Mouse (Mus musculus): ENCODE measurements around the gene Impdh2. TPM values are rescaled to one million over a fixed set of nuclear protein-coding genes. Genes with fewer than 3 reads are reported as not detected.
A peak's percentile ranks its signal among the peaks of the same experiment; 100 is the strongest.

Impdh2 gene
- polyA plus RNA-seq, 1 experiment from 2014 or later: 107 TPM

- 93% methylated on average over 1 of the region's 1 CpGs for WGBS
- H3K27me3 ChIP-seq (ENCODE audit: control insufficient read depth, insufficient read depth, low read length): no peaks in the 10 kb centered on the region
- H3K27ac ChIP-seq (replicated peaks; ENCODE audit: low read depth, low read length): no peak overlapping the region
- DNase-seq (no peak), ATAC-seq (ENCODE audit: low FRiP score, low TSS enrichment) (no peak)
- no peaks in the 10 kb centered on the region for H3K9me3 ChIP-seq (ENCODE audit: control insufficient read depth, low read length)
- no peak overlapping the region for H3K9ac ChIP-seq (replicated peaks; ENCODE audit: low read length)
- H3K4me2 ChIP-seq (ENCODE audit: low read length): no peak overlapping the region
- peaks cover 80% of the 10 kb centered on the region for H3K36me3 ChIP-seq (ENCODE audit: control insufficient read depth, insufficient read depth, low read length)
- H3K4me3 ChIP-seq (replicated peaks; ENCODE audit: low read depth, low read length): no peak overlapping the region
- no peaks in the 10 kb centered on the region for H3K4me1 ChIP-seq (ENCODE audit: control insufficient read depth, insufficient read depth, low read length)
Observed at GRCm38 (mm10) chr9:108531496-108531895, 28.6 kb upstream of the Impdh2 start.

GRCm38 (mm10) chr9:108540846-108541245 is 19.2 kb upstream of the Impdh2 start:
- H3K9me3 ChIP-seq (ENCODE audit: control insufficient read depth, low read length): no peaks in the 10 kb centered on the region
- H3K27ac ChIP-seq (replicated peaks; ENCODE audit: low read depth, low read length): no peak overlapping the region
- DNase-seq (no peak), ATAC-seq (ENCODE audit: low FRiP score, low TSS enrichment) (no peak)
- no peak overlapping the region for H3K4me3 ChIP-seq (replicated peaks; ENCODE audit: low read depth, low read length)
- H3K4me2 ChIP-seq (ENCODE audit: low read length): no peak overlapping the region
- H3K4me1 ChIP-seq (ENCODE audit: control insufficient read depth, insufficient read depth, low read length): no peaks in the 10 kb centered on the region
- no peaks in the 10 kb centered on the region for H3K27me3 ChIP-seq (ENCODE audit: control insufficient read depth, insufficient read depth, low read length)
- H3K36me3 ChIP-seq (ENCODE audit: control insufficient read depth, insufficient read depth, low read length): peaks cover 88% of the 10 kb centered on the region
- H3K9ac ChIP-seq (replicated peaks; ENCODE audit: low read length): no peak overlapping the region

GRCm38 (mm10) chr9:108545986-108546385 is 14.1 kb upstream of the Impdh2 start:
- Histone ChIP-seq H3K4me3 (replicated peaks; ENCODE audit: low read depth, low read length) (no peak overlapping the region), H3K9ac (replicated peaks; ENCODE audit: low read length) (no peak overlapping the region), H3K27ac (replicated peaks; ENCODE audit: low read depth, low read length) (no peak overlapping the region), H3K27me3 (ENCODE audit: control insufficient read depth, insufficient read depth, low read length) (no peaks in the 10 kb centered on the region), H3K4me1 (ENCODE audit: control insufficient read depth, insufficient read depth, low read length) (no peaks in the 10 kb centered on the region), H3K4me2 (ENCODE audit: low read length) (no peak overlapping the region), H3K9me3 (ENCODE audit: control insufficient read depth, low read length) (no peaks in the 10 kb centered on the region), H3K36me3 (ENCODE audit: control insufficient read depth, insufficient read depth, low read length) (peaks cover 92% of the 10 kb centered on the region)
- ATAC-seq (ENCODE audit: low FRiP score, low TSS enrichment) (no peak), DNase-seq (no peak)
- 98% methylated on average over 3 of the region's 3 CpGs for WGBS

- 97% methylated on average over 1 of the region's 1 CpGs for WGBS
Observed at GRCm38 (mm10) chr9:108546875-108547274, 13.2 kb upstream of the Impdh2 start.

GRCm38 (mm10) chr9:108559169-108559568 is 917 bp upstream of the Impdh2 start:
- no peak overlapping the region for H3K9ac ChIP-seq (replicated peaks; ENCODE audit: low read length)
- WGBS: 91% methylated on average over 4 of the region's 4 CpGs
- peaks cover 73% of the 10 kb centered on the region for H3K36me3 ChIP-seq (ENCODE audit: control insufficient read depth, insufficient read depth, low read length)
- no peak overlapping the region for H3K27ac ChIP-seq (replicated peaks; ENCODE audit: low read depth, low read length)
- no peak for DNase-seq
- no peak for ATAC-seq (ENCODE audit: low FRiP score, low TSS enrichment)
- H3K4me3 ChIP-seq (replicated peaks; ENCODE audit: low read depth, low read length): no peak overlapping the region
- no peak overlapping the region for H3K4me2 ChIP-seq (ENCODE audit: low read length)
- H3K27me3 ChIP-seq (ENCODE audit: control insufficient read depth, insufficient read depth, low read length): no peaks in the 10 kb centered on the region
- peaks cover 8% of the 10 kb centered on the region for H3K4me1 ChIP-seq (ENCODE audit: control insufficient read depth, insufficient read depth, low read length)
- H3K9me3 ChIP-seq (ENCODE audit: control insufficient read depth, low read length): no peaks in the 10 kb centered on the region

More at GRCm38 (mm10) chr9:108546875-108547274, 13.2 kb upstream of the Impdh2 start:
- ATAC-seq (ENCODE audit: low FRiP score, low TSS enrichment) (no peak), DNase-seq (no peak)
- no peak overlapping the region for H3K27ac ChIP-seq (replicated peaks; ENCODE audit: low read depth, low read length)
- no peak overlapping the region for H3K4me2 ChIP-seq (ENCODE audit: low read length)
- H3K4me3 ChIP-seq (replicated peaks; ENCODE audit: low read depth, low read length): no peak overlapping the region
- H3K36me3 ChIP-seq (ENCODE audit: control insufficient read depth, insufficient read depth, low read length): peaks cover 90% of the 10 kb centered on the region
- no peaks in the 10 kb centered on the region for H3K9me3 ChIP-seq (ENCODE audit: control insufficient read depth, low read length)
- no peaks in the 10 kb centered on the region for H3K4me1 ChIP-seq (ENCODE audit: control insufficient read depth, insufficient read depth, low read length)
- H3K9ac ChIP-seq (replicated peaks; ENCODE audit: low read length): no peak overlapping the region
- no peaks in the 10 kb centered on the region for H3K27me3 ChIP-seq (ENCODE audit: control insufficient read depth, insufficient read depth, low read length)

- Histone ChIP-seq H3K4me1 (ENCODE audit: control insufficient read depth, insufficient read depth, low read length) (peaks cover 25% of the 10 kb centered on the region), H3K27ac (replicated peaks; ENCODE audit: low read depth, low read length) (no peak overlapping the region), H3K36me3 (ENCODE audit: control insufficient read depth, insufficient read depth, low read length) (peaks cover 48% of the 10 kb centered on the region), H3K27me3 (ENCODE audit: control insufficient read depth, insufficient read depth, low read length) (no peaks in the 10 kb centered on the region), H3K9me3 (ENCODE audit: control insufficient read depth, low read length) (no peaks in the 10 kb centered on the region), H3K9ac (replicated peaks; ENCODE audit: low read length) (no peak overlapping the region), H3K4me3 (replicated peaks; ENCODE audit: low read depth, low read length) (no peak overlapping the region), H3K4me2 (ENCODE audit: low read length) (no peak overlapping the region)
- ATAC-seq (ENCODE audit: low FRiP score, low TSS enrichment) (no peak), DNase-seq (no peak)
- WGBS: 96% methylated on average over 8 of the region's 8 CpGs
Observed at GRCm38 (mm10) chr9:108563671-108564070, 3.6 kb downstream of the Impdh2 start.

GRCm38 (mm10) chr9:108564131-108564530 is 4.0 kb downstream of the Impdh2 start:
- peaks cover 26% of the 10 kb centered on the region for H3K4me1 ChIP-seq (ENCODE audit: control insufficient read depth, insufficient read depth, low read length)
- H3K9me3 ChIP-seq (ENCODE audit: control insufficient read depth, low read length): no peaks in the 10 kb centered on the region
- no peak overlapping the region for H3K9ac ChIP-seq (replicated peaks; ENCODE audit: low read length)
- 89% methylated on average over 7 of the region's 7 CpGs for WGBS
- no peak overlapping the region for H3K4me3 ChIP-seq (replicated peaks; ENCODE audit: low read depth, low read length)
- peaks cover 43% of the 10 kb centered on the region for H3K36me3 ChIP-seq (ENCODE audit: control insufficient read depth, insufficient read depth, low read length)
- ATAC-seq (ENCODE audit: low FRiP score, low TSS enrichment) (no peak), DNase-seq (no peak)
- no peak overlapping the region for H3K4me2 ChIP-seq (ENCODE audit: low read length)
- H3K27ac ChIP-seq (replicated peaks; ENCODE audit: low read depth, low read length): no peak overlapping the region
- H3K27me3 ChIP-seq (ENCODE audit: control insufficient read depth, insufficient read depth, low read length): no peaks in the 10 kb centered on the region

GRCm38 (mm10) chr9:108565881-108566814 is 6.1 kb downstream of the Impdh2 start:
- WGBS: 12% methylated on average over 35 of the region's 35 CpGs
- H3K4me2 ChIP-seq (ENCODE audit: low read length): peak overlapping the region; percentile 100
- peaks cover 44% of the 10 kb centered on the region for H3K36me3 ChIP-seq (ENCODE audit: control insufficient read depth, insufficient read depth, low read length)
- no peaks in the 10 kb centered on the region for H3K9me3 ChIP-seq (ENCODE audit: control insufficient read depth, low read length)
- H3K4me3 ChIP-seq (replicated peaks; ENCODE audit: low read depth, low read length): peak overlapping the region; percentile 73
- DNase-seq: no peak
- peak overlapping the region; percentile 96 for H3K27ac ChIP-seq (replicated peaks; ENCODE audit: low read depth, low read length)
- peaks cover 34% of the 10 kb centered on the region for H3K4me1 ChIP-seq (ENCODE audit: control insufficient read depth, insufficient read depth, low read length)
- ATAC-seq (ENCODE audit: low FRiP score, low TSS enrichment): no peak
- H3K27me3 ChIP-seq (ENCODE audit: control insufficient read depth, insufficient read depth, low read length): no peaks in the 10 kb centered on the region
- peak overlapping the region; percentile 84 for H3K9ac ChIP-seq (replicated peaks; ENCODE audit: low read length)

Measured in midbrain, embryonic 14.5 days (tissue).